Mouse (Mus musculus): Measurements from ENCODE around the gene Ccdc73. TPM values are rescaled to one million over a fixed set of nuclear protein-coding genes. Genes with fewer than 3 reads are reported as not detected.

Gene Ccdc73
- polyA plus RNA-seq, 1 experiment from 2014 or later: 1.7 TPM

DNA sequence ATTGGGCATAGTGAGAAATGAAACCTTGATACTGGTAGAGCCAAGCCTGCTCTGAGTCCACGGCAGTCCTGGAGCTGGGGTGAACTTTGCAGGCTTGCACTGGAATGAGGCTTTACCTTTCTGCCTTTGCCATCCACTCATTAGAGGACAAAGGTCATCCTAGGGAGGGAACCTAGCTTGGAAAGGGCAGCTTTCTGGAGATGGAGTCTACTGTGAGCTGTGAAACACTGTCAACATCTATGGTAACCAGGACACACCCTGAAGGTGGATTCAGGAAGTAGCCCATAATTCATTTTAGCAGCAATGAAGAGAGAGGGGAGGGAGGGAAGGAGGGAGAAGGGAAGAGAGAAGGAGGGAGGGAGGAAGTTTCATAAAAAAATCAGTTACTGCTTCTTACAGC is 187.9 kb downstream of the Ccdc73 start:
- WGBS (ENCODE audit: insufficient replicate concordance): 42% methylated on average over 1 of the region's 1 CpGs
- Histone ChIP-seq H3K4me1 (replicated peaks) (peaks cover 3% of the 10 kb centered on the region; the same call in 1 of the 2 replicates), H3K27me3 (no peaks in the 10 kb centered on the region), H3K36me3 (replicated peaks) (no peaks in the 10 kb centered on the region), H3K4me3 (replicated peaks) (no peak overlapping the region), H3K27ac (replicated peaks) (no peak overlapping the region), H3K9me3 (replicated peaks) (no peaks in the 10 kb centered on the region), H3K4me2 (no peak overlapping the region), H3K9ac (no peak overlapping the region)
- ATAC-seq (ENCODE audit: insufficient read depth): no peak

GRCm38 (mm10) chr2:105058577-105059116 is 191.0 kb downstream of the Ccdc73 start:
- Histone ChIP-seq H3K36me3 (replicated peaks) (no peaks in the 10 kb centered on the region), H3K4me3 (replicated peaks) (no peak overlapping the region), H3K4me2 (no peak overlapping the region), H3K27ac (replicated peaks) (no peak overlapping the region), H3K27me3 (no peaks in the 10 kb centered on the region), H3K4me1 (replicated peaks) (peaks cover 3% of the 10 kb centered on the region; the same call in 1 of the 2 replicates), H3K9me3 (replicated peaks) (no peaks in the 10 kb centered on the region), H3K9ac (no peak overlapping the region)
- ATAC-seq (ENCODE audit: insufficient read depth): no peak; the same call in 1 of the 2 replicates
- WGBS (ENCODE audit: insufficient replicate concordance): 46% methylated on average over 7 of the region's 7 CpGs

GRCm38 (mm10) chr2:105062741-105063372 is 195.3 kb downstream of the Ccdc73 start:
- WGBS (ENCODE audit: insufficient replicate concordance): 43% methylated on average over 7 of the region's 7 CpGs

More at GRCm38 (mm10) chr2:105062741-105063372, 195.3 kb downstream of the Ccdc73 start:
- Histone ChIP-seq H3K27me3 (no peaks in the 10 kb centered on the region), H3K9ac (no peak overlapping the region), H3K36me3 (replicated peaks) (no peaks in the 10 kb centered on the region), H3K4me3 (replicated peaks) (no peak overlapping the region), H3K9me3 (replicated peaks) (no peaks in the 10 kb centered on the region), H3K27ac (replicated peaks) (no peak overlapping the region), H3K4me1 (replicated peaks) (peaks cover 3% of the 10 kb centered on the region; the same call in 1 of the 2 replicates), H3K4me2 (no peak overlapping the region)
- no peak for ATAC-seq (ENCODE audit: insufficient read depth)

Other genes with a start within 250 kb of the Ccdc73 start
- gene Tcp11l1, start 155.6 kb upstream of the Ccdc73 start, polyA plus RNA-seq (2015; fragmentation: Nextera tagmentation; extraction: Ambion mirVana): 4.9 and 5.1 TPM in 2 replicates
- not detected in 2 replicates for gene Pin1rt1, start 151.4 kb upstream of the Ccdc73 start, polyA plus RNA-seq (2015; fragmentation: Nextera tagmentation; extraction: Ambion mirVana)
- gene Depdc7, start 124.9 kb upstream of the Ccdc73 start, polyA plus RNA-seq (2015; fragmentation: Nextera tagmentation; extraction: Ambion mirVana): 12.7 and 13.0 TPM in 2 replicates
- gene Qser1, start 51.0 kb upstream of the Ccdc73 start, polyA plus RNA-seq (2015; fragmentation: Nextera tagmentation; extraction: Ambion mirVana): 1.6 TPM in 2 replicates
- 0.36 and 0.38 TPM in 2 replicates for gene Prrg4, start 17.9 kb upstream of the Ccdc73 start, polyA plus RNA-seq (2015; fragmentation: Nextera tagmentation; extraction: Ambion mirVana)
- gene Eif3m, start 149.3 kb downstream of the Ccdc73 start, polyA plus RNA-seq (2015; fragmentation: Nextera tagmentation; extraction: Ambion mirVana): 123 and 131 TPM in 2 replicates
- gene Gm11060, start 224.2 kb downstream of the Ccdc73 start, polyA plus RNA-seq (2015; fragmentation: Nextera tagmentation; extraction: Ambion mirVana): not detected in 2 replicates